Mouse (Mus musculus) mouse trophoblast stem cell (cell line): ENCODE data around the gene Fam83c.
"Not testable (repeated sequence)": the region's sequence is repeated elsewhere in the genome, so short reads cannot be mapped to it uniquely, and the experiment has no call there.

Experiments used
- in situ Hi-C, 2 experiments: fragments of 300-500 bp; cut with MseI, MboI; formaldehyde crosslinking; loops; 2 replicates in 1 of 2; 3 replicates in 1 of 2; pipeline ENCODE4 v1.15.1; 2025

The Fam83c gene

GRCm38 (mm10) chr2:155834732-155835131 is at the start of gene Fam83c:
TSS of gene Fam83c (minus strand) at chr2:155834854.
- in situ Hi-C loops: no loop called here

- in situ Hi-C loops: no loop called here
Measured at GRCm38 (mm10) chr2:155882087-155882486, 47.4 kb upstream of the Fam83c start.

- in situ Hi-C loops: no loop called here
Measured at GRCm38 (mm10) chr2:155878964-155879876, 44.6 kb upstream of the Fam83c start.

- in situ Hi-C loops: no loop called here
Measured at GRCm38 (mm10) chr2:155873636-155874035, 39.0 kb upstream of the Fam83c start.

GRCm38 (mm10) chr2:155872930-155873507 is 38.4 kb upstream of the Fam83c start:
- in situ Hi-C loops: no loop called here

- in situ Hi-C loops: no loop called here
Measured at GRCm38 (mm10) chr2:155872486-155872885, 37.8 kb upstream of the Fam83c start.

GRCm38 (mm10) chr2:155869772-155870171 is 35.1 kb upstream of the Fam83c start:
- in situ Hi-C loops: no loop called here

GRCm38 (mm10) chr2:155868320-155868719 is 33.7 kb upstream of the Fam83c start:
- in situ Hi-C loops: no loop called here

GRCm38 (mm10) chr2:155863301-155863867 is 28.7 kb upstream of the Fam83c start:
- in situ Hi-C loops: no loop called here

- in situ Hi-C loops: no loop called here
Measured at GRCm38 (mm10) chr2:155862573-155863300, 28.1 kb upstream of the Fam83c start.

- in situ Hi-C loops: no loop called here
Measured at GRCm38 (mm10) chr2:155861581-155861980, 26.9 kb upstream of the Fam83c start.

GRCm38 (mm10) chr2:155860102-155860501 is 25.4 kb upstream of the Fam83c start:
- in situ Hi-C loops: no loop called here

- in situ Hi-C loops: no loop called here
Measured at GRCm38 (mm10) chr2:155852536-155852935, 17.9 kb upstream of the Fam83c start.

- in situ Hi-C loops: no loop called here
Measured at GRCm38 (mm10) chr2:155850120-155850519, 15.5 kb upstream of the Fam83c start.

GRCm38 (mm10) chr2:155849464-155849863 is 14.8 kb upstream of the Fam83c start:
- in situ Hi-C loops: loop anchor here in 1 of 2 experiments (5.0 kb wide), 1 partner anchor 98 kb away; the partner anchor contains the start of gene Gdf5

- in situ Hi-C loops: loop anchor here in 1 of 2 experiments (5.0 kb wide), 1 partner anchor 99 kb away; the partner anchor contains the start of gene Gdf5
Measured at GRCm38 (mm10) chr2:155848291-155848690, 13.6 kb upstream of the Fam83c start.

GRCm38 (mm10) chr2:155846930-155847329 is 12.3 kb upstream of the Fam83c start:
- in situ Hi-C loops: loop anchor here in 1 of 2 experiments (5.0 kb wide), 1 partner anchor 100 kb away; the partner anchor contains the start of gene Gdf5

GRCm38 (mm10) chr2:155838961-155839360 is 4.3 kb upstream of the Fam83c start:
- in situ Hi-C loops: no loop called here

- in situ Hi-C loops: no loop called here
Measured at GRCm38 (mm10) chr2:155837961-155838360, 3.3 kb upstream of the Fam83c start.

GRCm38 (mm10) chr2:155832087-155832486 is 2.6 kb downstream of the Fam83c start:
- in situ Hi-C loops: not testable (repeated sequence)

- in situ Hi-C loops: no loop called here
Measured at GRCm38 (mm10) chr2:155831302-155831701, 3.4 kb downstream of the Fam83c start.

- in situ Hi-C loops: no loop called here
Measured at GRCm38 (mm10) chr2:155830841-155831240, 3.8 kb downstream of the Fam83c start.
